Mouse (Mus musculus): ENCODE data around the gene Mark4. TPM values are rescaled to one million over a fixed set of nuclear protein-coding genes. Genes with fewer than 3 reads are reported as not detected.

Mark4 gene
- polyA plus RNA-seq, 1 experiment = 14.6 TPM

DNA sequence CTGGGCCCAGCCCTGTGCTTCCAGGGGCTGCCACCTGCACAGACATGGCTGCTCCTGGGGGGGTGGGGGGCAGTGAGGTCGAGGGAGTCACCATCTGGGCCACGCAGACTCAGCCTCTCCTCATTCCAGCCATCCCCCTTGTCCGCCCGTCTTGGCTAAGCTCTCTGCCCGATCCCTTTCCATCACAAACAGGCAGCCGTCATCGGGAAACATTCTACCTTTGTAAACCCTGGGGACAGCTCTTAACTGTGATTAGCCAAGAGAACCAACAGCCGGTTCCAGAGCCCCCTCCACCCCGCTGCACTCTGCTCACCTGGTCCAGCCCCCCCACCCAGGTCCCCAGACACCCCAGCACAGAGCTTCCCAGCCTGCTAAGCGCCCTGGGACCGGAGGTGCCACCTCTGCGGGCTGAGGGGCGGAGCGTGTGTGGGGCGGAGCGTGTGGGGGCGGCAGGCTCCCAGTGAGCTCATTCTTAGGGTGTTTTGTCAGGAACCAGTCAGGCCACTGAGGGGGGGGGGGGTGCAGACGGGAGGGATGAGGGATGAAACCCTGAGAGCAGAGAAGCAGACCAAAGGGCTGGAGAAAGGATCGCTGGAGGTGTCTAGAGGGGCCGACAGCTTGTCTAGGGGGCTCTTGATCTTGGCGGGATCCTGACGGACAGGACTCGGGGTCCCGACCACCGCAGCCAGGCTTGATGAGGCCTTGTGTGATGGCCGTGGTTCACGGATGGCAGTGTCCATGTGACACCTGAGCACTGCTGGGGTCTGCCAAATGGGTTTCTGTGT, 58.9 kb downstream of the Mark4 start:
- Histone ChIP-seq H3K27ac (ENCODE audit: insufficient read depth, low read length) (no peak overlapping the region), H3K27me3 (ENCODE audit: control insufficient read depth, insufficient read depth, low read length) (peaks cover 8% of the 10 kb centered on the region), H3K4me3 (ENCODE audit: extremely low read depth, insufficient read depth, insufficient read length) (peak overlapping the region; percentile 16; the same call in 1 of the 2 replicates), H3K4me1 (ENCODE audit: control insufficient read depth, insufficient read depth, insufficient read length) (peaks cover 13% of the 10 kb centered on the region), H3K36me3 (ENCODE audit: control insufficient read depth, insufficient read depth, low read length) (peaks cover 7% of the 10 kb centered on the region)
- no peak for TF ChIP-seq POLR2A (IDR thresholded peaks at IDR 0.05; ENCODE audit: low read depth, low read length)
- TF ChIP-seq CTCF (IDR thresholded peaks at IDR 0.05; ENCODE audit: extremely low read depth, insufficient read depth, insufficient read length, insufficient replicate concordance) = no peak
- WGBS = 12% methylated on average over 26 of the region's 27 CpGs
- DNase-seq (ENCODE audit: low read depth in 1 of 2, low spot score in 2 of 2) = peak in 1 of 2 experiments; percentile 28

DNA sequence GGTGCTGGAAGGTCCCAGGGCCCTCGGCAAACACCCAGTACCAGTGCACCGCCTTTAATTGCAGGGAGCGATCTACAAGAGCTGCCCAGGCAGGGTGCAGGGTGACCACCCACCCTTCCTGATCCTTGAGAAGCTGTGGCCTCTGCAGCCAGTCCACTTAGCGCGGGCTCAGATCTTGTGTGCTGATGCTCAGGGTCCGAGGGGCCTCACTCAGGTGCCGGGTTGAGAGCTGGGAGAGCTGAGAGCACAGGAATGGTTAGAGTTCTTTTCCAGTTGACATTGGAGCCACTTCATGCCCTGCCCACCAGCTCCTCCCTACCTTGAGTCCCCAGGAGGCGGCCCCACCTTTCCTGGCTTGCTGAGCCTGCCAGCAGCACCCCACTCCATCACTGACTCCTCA, 64.1 kb downstream of the Mark4 start:
- WGBS = 91% methylated on average over 8 of the region's 8 CpGs
- Histone ChIP-seq H3K27ac (ENCODE audit: insufficient read depth, low read length) (no peak overlapping the region), H3K36me3 (ENCODE audit: control insufficient read depth, insufficient read depth, low read length) (peaks cover 46% of the 10 kb centered on the region), H3K4me3 (ENCODE audit: extremely low read depth, insufficient read depth, insufficient read length) (no peak overlapping the region), H3K27me3 (ENCODE audit: control insufficient read depth, insufficient read depth, low read length) (no peaks in the 10 kb centered on the region), H3K4me1 (ENCODE audit: control insufficient read depth, insufficient read depth, insufficient read length) (no peaks in the 10 kb centered on the region)
- TF ChIP-seq POLR2A (IDR thresholded peaks at IDR 0.05; ENCODE audit: low read depth, low read length) (no peak), CTCF (IDR thresholded peaks at IDR 0.05; ENCODE audit: extremely low read depth, insufficient read depth, insufficient read length, insufficient replicate concordance) (no peak)
- no peak for DNase-seq (ENCODE audit: low read depth in 1 of 2, low spot score in 2 of 2)

DNA sequence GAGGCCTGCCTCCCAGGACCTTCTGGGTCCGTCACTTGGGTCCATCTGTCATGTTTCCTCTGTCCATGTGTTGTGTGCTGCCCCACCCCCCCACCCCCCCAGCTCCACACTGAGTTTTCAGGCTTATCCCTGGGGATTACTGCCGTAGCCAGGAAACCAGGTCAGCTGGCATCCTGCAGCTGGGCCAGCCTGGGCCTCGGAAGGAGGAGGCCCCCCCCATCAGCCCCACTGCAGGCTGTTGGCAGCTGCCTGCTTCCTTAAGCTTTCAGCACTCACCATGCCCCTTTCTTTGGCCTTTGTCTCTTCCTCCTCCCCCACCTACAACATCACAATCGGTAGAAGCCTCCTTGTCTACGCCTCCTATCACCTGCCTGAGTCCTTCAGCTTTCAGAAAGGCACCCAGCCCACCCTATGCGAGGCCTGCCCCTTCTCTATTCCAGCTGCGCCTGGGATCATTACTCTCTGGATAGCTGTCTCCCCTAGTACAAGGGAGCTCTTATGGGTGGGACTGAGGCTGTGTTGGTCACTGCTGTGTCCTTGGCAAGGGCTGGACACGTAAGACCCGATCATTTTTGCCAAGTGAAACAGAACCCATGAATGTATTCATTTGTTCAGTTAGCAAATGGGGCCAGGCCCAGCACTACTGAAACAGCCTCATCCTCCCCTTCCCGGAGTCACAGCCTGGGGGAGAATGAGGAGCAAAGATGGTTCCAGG, 69.8 kb downstream of the Mark4 start:
- H3K36me3 ChIP-seq (ENCODE audit: control insufficient read depth, insufficient read depth, low read length) = peaks cover 56% of the 10 kb centered on the region
- DNase-seq (ENCODE audit: low read depth in 1 of 2, low spot score in 2 of 2) = no peak

GRCm38 (mm10) chr7:19383708-19384107, 74.9 kb downstream of the Mark4 start:
- Histone ChIP-seq H3K27ac (ENCODE audit: insufficient read depth, low read length) (no peak overlapping the region), H3K27me3 (ENCODE audit: control insufficient read depth, insufficient read depth, low read length) (no peaks in the 10 kb centered on the region), H3K36me3 (ENCODE audit: control insufficient read depth, insufficient read depth, low read length) (peaks cover 21% of the 10 kb centered on the region), H3K4me3 (ENCODE audit: extremely low read depth, insufficient read depth, insufficient read length) (no peak overlapping the region), H3K4me1 (ENCODE audit: control insufficient read depth, insufficient read depth, insufficient read length) (no peaks in the 10 kb centered on the region)
- WGBS = 94% methylated on average over 9 of the region's 9 CpGs
- TF ChIP-seq POLR2A (IDR thresholded peaks at IDR 0.05; ENCODE audit: low read depth, low read length) (no peak), CTCF (IDR thresholded peaks at IDR 0.05; ENCODE audit: extremely low read depth, insufficient read depth, insufficient read length, insufficient replicate concordance) (no peak)
- no peak for DNase-seq (ENCODE audit: low read depth in 1 of 2, low spot score in 2 of 2)

More for the DNA sequence above, 69.8 kb downstream of the Mark4 start:
- WGBS = 77% methylated on average over 10 of the region's 10 CpGs
- no peak for TF ChIP-seq CTCF (IDR thresholded peaks at IDR 0.05; ENCODE audit: extremely low read depth, insufficient read depth, insufficient read length, insufficient replicate concordance)
- no peak for TF ChIP-seq POLR2A (IDR thresholded peaks at IDR 0.05; ENCODE audit: low read depth, low read length)
- Histone ChIP-seq H3K27me3 (ENCODE audit: control insufficient read depth, insufficient read depth, low read length) (no peaks in the 10 kb centered on the region), H3K4me1 (ENCODE audit: control insufficient read depth, insufficient read depth, insufficient read length) (no peaks in the 10 kb centered on the region), H3K27ac (ENCODE audit: insufficient read depth, low read length) (no peak overlapping the region), H3K4me3 (ENCODE audit: extremely low read depth, insufficient read depth, insufficient read length) (no peak overlapping the region)

GRCm38 (mm10) chr7:19382166-19382541, 76.5 kb downstream of the Mark4 start:
- WGBS = 1% methylated on average over 35 of the region's 37 CpGs
- peak in 1 of 2 experiments; percentile 23 for DNase-seq (ENCODE audit: low read depth in 1 of 2, low spot score in 2 of 2)
- peak; percentile 6; the same call in 1 of the 2 replicates for TF ChIP-seq POLR2A (IDR thresholded peaks at IDR 0.05; ENCODE audit: low read depth, low read length)
- 0 out of 2 replicates have a peak, but pooled peaks have one; percentile 2 for TF ChIP-seq CTCF (IDR thresholded peaks at IDR 0.05; ENCODE audit: extremely low read depth, insufficient read depth, insufficient read length, insufficient replicate concordance)
- Histone ChIP-seq H3K4me3 (ENCODE audit: extremely low read depth, insufficient read depth, insufficient read length) (peak overlapping the region; percentile 92), H3K36me3 (ENCODE audit: control insufficient read depth, insufficient read depth, low read length) (peaks cover 11% of the 10 kb centered on the region), H3K27me3 (ENCODE audit: control insufficient read depth, insufficient read depth, low read length) (no peaks in the 10 kb centered on the region), H3K4me1 (ENCODE audit: control insufficient read depth, insufficient read depth, insufficient read length) (no peaks in the 10 kb centered on the region), H3K27ac (ENCODE audit: insufficient read depth, low read length) (no peak overlapping the region)

DNA sequence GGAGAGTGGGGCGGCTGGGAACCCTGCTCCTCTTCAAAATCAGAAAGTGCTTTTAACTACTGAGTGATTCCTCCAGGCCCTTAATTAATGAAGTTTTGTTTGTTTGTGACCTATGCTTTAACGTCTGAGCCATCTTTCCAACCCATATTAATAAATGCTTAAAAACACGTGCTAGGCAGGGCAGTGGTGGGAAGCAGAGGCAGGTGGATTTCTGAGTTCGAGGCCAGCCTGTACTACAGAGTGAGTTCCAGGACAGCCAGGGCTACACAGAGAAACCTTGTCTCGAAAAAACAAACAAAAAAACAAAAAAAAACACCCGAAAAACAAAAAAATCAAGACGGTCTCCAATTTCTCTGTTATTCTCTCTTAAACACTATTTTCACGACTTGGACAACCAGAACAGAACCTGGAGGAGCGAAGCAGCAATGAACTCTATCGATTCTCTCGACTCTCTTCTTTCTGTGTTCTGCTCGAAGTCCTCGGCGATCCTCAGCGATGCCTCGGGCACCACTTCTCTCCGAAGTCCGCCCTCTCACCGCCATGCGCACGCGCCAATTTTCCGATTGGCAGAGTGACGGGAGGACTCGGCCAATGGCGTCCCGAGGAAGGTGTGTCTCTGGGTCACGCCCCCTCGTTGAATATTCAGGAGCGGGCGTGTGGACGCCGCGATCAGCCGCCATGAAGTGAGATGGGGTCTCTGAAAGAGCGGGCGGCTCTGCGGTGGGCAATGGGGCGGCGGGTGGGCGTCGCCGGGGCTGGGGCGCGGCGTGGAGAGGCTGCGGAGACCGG, 77.0 kb downstream of the Mark4 start, which contains the start of gene Ercc2:
Gene Ercc2 (plus strand): TSS at position 634 of the 789 bp plus-strand sequence.
- Histone ChIP-seq H3K27me3 (ENCODE audit: control insufficient read depth, insufficient read depth, low read length) (no peaks in the 10 kb centered on the region), H3K27ac (ENCODE audit: insufficient read depth, low read length) (no peak within 1 kb of the TSS), H3K36me3 (ENCODE audit: control insufficient read depth, insufficient read depth, low read length) (peaks cover 7% of the 10 kb centered on the region), H3K4me1 (ENCODE audit: control insufficient read depth, insufficient read depth, insufficient read length) (no peaks in the 10 kb centered on the region), H3K4me3 (ENCODE audit: extremely low read depth, insufficient read depth, insufficient read length) (peak within 1 kb of the TSS; percentile 92)
- DNase-seq (ENCODE audit: low read depth in 1 of 2, low spot score in 2 of 2) = peak; percentile 97 to 99
- WGBS = 6% methylated on average over 46 of the region's 48 CpGs
- no peak for TF ChIP-seq CTCF (IDR thresholded peaks at IDR 0.05; ENCODE audit: extremely low read depth, insufficient read depth, insufficient read length, insufficient replicate concordance)
- TF ChIP-seq POLR2A (IDR thresholded peaks at IDR 0.05; ENCODE audit: low read depth, low read length) = no peak

All from spleen, adult 2 months (tissue).